Mouse (Mus musculus): ENCODE measurements around the gene Gm10600.
"Not testable (repeated sequence)": the region's sequence is repeated elsewhere in the genome, so short reads cannot be mapped to it uniquely, and the experiment has no call there.

The Gm10600 gene

DNA sequence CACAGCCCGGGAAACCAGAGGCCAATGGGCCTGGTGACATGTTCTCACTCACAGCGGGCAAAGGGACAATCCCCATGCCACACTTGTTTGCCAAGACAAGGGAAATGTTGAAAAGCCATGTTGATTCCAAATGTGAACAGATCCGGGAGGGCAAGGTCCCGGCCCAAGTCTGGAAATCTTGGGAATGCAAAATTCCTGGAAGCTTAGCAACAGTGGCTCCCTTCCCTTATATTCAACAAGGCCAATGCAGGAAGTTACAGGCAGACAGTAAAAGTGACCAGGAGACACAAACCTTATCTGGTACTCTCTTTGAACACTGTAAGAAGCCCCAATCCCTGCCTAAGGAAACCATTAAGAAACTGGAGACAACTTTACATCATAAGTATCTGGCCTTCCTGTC is at the start of gene Gm10600:
TSS of gene Gm10600 (plus strand) at position 301 of the 400 bp plus-strand sequence.
- in situ Hi-C loops (cut with MboI, MseI) = not testable (repeated sequence)

GRCm38 (mm10) chr4:42255467-42255866 is 15.0 kb downstream of the Gm10600 start, which contains the start of gene Ccl21b:
Ccl21b (plus strand) TSS chr4:42255767.
- in situ Hi-C loops (cut with MboI, MseI) = not testable (repeated sequence)

Measured in T-helper 1 cell (primary cell).